Mouse (Mus musculus) adrenal gland, postnatal 10 days (tissue): ENCODE data around the gene Plek. TPM values are rescaled to one million over a fixed set of nuclear protein-coding genes. Genes with fewer than 3 reads are reported as not detected.

ENCODE experiments used
- DNase-seq: peaks from one replicate; pipeline ENCODE4 v3.0.0; 2021; ENCODE audit warnings: mixed read lengths
- total RNA-seq, 2 experiments: library from RNA; stranded (reverse); gene quantifications; 2 replicates each; pipeline ENCODE4 v1.2.3; 2021

The Plek gene
- total RNA-seq, 2 experiments from 2014 or later = 4.8 to 5.4 TPM

DNA sequence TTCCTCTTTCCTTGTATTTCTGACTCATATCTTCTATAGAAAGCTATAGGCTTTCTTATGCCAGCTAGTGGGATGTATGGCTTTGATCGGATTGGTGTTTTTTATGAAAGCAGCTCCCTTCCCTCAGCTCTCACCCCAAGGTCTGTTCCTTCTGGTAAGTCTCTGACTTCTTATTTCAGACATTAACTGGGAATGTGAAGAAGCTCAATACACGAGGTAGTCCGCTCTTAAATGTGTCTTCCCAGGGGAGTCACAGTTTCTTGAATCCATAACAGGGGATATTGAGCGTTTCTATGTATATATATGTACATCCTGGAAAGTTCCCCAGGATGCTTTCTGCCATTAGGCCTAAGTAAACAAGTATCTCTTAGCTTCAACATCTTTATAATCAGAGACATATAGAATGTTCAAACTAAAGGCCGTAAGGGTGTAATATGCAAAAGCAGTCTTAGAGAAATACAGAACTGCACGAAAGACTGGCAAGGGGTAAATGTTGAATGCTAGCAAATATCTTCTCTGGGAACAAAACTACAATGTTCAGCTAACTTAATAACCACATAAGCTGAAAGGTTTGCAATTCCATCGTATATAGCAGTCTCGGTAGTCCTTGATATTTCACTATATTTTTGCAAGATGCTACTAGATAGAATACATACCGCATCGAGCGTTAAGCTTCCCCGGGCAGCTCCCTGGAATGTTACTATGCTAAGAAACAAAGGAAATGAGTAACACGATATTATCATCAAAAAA lies 101.8 kb downstream of the Plek start:
- DNase-seq = no peak

DNA sequence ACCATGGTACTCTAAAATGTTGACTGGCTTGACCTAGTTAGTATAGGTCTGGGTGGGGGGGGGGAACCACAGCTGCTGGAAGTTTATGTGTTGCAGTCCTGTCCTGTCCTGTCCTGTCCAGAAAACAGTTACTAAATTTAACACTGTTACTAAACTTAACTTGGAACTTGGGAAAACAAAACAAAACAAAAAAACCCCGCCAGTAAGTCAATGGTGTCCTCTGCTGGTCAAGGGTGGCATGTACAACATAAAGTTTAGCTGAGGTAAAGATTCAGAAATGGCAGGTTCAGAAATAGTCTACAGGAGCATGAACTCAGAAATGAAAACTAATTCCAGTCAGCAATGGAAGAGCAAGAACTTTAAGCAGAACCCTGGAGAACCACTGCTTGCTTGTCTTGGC lies 103.4 kb downstream of the Plek start:
- DNase-seq = peak; percentile 54

DNA sequence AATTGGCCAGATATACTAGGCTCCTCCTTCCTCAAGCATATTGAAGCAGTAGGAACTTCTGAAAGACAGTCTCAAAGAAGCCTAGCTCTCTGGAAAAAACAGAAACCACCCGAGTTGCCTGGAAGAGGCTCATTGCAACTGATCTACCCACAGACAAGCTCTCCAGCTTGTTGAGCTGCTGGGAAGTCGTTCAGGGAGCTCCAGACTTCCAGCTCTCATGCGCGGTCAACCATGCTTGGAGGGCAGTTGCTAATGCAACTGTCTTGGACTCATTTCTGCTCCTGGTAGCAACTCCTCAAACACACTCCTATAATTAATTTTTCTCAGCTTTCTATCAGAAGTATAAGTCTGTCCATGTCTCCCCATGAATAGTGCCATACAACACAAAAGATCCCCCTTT lies 109.2 kb downstream of the Plek start:
- no peak for DNase-seq

DNA sequence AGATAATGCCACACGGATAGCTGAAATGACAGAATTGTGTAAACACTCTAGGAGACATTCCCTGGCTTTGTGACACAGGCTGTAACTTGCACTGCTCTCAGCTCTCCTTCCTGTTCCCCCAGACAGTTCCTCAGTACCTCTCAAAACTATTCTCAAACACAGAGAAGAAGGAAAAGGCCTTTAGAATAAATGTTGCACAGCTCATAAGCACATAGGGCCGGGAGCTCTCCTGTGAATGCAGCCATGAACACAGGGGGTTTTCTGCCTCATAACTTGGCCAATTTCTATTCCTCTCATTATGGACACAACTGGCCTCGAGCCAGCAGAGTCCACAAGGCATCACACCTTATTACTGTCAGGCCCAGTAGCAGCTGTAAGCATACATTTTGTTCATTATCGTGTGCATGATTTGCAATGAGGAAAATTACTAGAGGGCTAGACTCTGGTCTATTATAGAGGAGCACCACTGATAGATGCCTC lies 110.2 kb downstream of the Plek start:
- DNase-seq = no peak

DNA sequence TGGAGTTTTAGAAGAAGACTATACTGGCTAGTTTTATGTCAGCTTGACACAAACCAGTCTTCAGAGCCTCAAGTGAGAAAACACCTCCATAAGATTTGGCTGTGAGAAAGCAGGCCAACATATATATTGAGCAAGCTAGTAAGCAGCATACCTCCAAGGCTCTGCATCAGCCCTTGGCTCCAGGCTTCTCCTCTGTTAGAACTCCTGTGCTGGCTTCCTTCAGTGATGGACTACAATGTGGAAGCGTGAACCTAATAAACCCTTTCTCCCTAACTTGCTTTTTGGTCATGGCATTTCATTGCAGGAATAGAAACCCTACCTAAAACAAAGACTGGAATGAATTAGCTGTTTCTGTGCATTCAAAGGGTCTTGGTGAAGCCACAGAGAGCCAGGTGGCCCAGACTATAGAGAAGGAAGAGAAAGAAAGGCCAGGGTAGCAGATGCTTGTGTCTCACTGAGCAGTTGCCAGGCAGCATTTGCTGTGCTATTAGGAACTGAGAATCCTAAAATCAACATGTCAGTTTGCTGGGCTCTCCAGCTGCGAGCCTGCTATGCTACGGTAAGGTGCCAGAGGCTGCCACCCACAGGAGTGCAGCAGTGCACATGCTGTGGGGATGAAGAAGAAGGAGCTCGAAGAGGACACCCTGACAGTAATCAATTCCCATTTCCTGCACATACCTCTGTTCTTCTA lies 110.9 kb downstream of the Plek start:
- DNase-seq = no peak

GRCm38 (mm10) chr11:16935577-16936236 lies 116.5 kb downstream of the Plek start:
- peak; percentile 26 for DNase-seq

GRCm38 (mm10) chr11:16932159-16932558 lies 120.0 kb downstream of the Plek start:
- no peak for DNase-seq

Other genes with a start within 250 kb of the Plek start
- gene Fbxo48, start 101.0 kb downstream of the Plek start, total RNA-seq = 1 to 10 TPM; 1.3 to 2.1 TPM
- gene Cnrip1, start 795 bp downstream of the Plek start, total RNA-seq = 10 to 100 TPM; 16.1 to 22.2 TPM
- 10 to 100 TPM; 89.5 to 97.4 TPM for gene Ppp3r1, start 106.9 kb upstream of the Plek start, total RNA-seq
- 10 to 100 TPM; 13.7 to 14.6 TPM for gene Wdr92, start 129.7 kb upstream of the Plek start, total RNA-seq
- gene Pno1, start 159.2 kb upstream of the Plek start, total RNA-seq = 10 to 100 TPM; 35.0 to 38.5 TPM
- gene C1d, start 205.2 kb upstream of the Plek start, total RNA-seq = 10 to 100 TPM; 54.5 to 63.3 TPM